Mouse (Mus musculus) naive thymus-derived CD4-positive, alpha-beta T cell, adult 2 months (primary cell): ENCODE data around the gene Pdlim3.
"Not testable (repeated sequence)": the region's sequence is repeated elsewhere in the genome, so short reads cannot be mapped to it uniquely, and the experiment has no call there.

Experiments
- DNase-seq: peaks from one replicate; pipeline ENCODE4 v3.0.0-alpha.2; 2011; ENCODE audit warnings: low read depth

The Pdlim3 gene

GRCm38 (mm10) chr8:45885202-45885685, at the start of gene Pdlim3:
Gene Pdlim3, plus strand, starts transcription at chr8:45885461.
- no peak for DNase-seq

DNA sequence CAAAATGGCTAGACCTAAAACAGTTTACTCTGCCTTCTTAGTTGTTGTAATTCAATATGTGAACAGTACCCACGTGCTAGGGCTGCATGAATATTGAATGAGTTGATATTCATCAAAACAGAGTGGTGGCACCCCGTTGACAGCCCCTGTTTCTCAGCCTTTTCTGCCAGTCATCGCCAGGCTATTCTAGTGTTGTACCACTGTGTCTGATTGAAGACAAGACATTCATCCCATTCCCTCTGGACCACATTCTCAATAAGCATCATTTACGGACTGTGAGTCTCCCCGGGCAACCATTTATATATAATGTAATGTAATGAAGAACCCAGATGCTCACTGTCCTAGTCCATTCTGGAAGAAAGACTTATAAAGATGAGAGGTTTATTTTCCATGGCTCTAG, 42.0 kb upstream of the Pdlim3 start:
- DNase-seq: no peak

GRCm38 (mm10) chr8:45844097-45844885, 41.0 kb upstream of the Pdlim3 start:
- no peak for DNase-seq

GRCm38 (mm10) chr8:45844911-45845481, 40.3 kb upstream of the Pdlim3 start:
- DNase-seq: no peak

DNA sequence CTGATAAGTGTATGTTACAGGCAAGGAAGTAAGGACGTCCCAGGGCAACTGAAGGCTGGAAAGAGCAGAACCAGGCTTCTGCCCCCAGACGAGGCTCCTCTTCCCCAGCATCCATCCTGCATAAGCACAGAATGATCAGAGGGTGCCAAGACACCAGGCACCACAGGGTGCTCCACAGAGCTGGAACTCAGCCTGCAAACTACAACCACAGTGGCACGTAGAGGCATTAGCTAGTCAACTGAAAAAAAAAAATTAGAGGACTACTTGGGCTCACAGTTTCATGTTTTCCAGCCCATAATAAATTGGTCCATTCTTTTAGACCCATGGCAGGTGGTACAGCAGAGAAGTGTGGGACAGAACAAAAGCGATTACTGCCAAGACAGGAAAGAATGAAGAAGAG, 39.4 kb upstream of the Pdlim3 start:
- no peak for DNase-seq

GRCm38 (mm10) chr8:45855118-45855517, 30.1 kb upstream of the Pdlim3 start:
- DNase-seq: no peak

DNA sequence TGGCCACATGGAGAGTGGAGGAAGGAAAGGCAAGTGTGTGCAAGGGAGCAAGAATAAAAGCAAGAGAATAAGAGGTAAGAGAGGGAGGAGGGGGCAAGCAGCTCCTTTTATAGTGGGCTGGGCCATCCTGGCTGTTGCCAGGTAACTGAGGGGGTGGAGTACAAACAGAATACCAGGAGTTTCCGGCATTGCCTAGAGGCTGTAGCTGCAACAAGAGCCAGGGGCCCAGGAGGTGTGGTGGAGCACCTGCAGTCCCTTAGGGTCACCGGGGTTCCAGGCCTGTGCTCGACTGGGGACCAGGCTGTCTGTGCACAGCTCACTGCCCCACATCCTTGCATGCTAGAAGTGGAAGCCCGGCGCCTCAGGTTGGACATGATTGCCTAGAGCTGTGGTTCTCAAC, 27.5 kb upstream of the Pdlim3 start:
- DNase-seq: no peak

- DNase-seq: no peak
These were observed 26.9 kb upstream of the Pdlim3 start for GRCm38 (mm10) chr8:45858391-45858790.

DNA sequence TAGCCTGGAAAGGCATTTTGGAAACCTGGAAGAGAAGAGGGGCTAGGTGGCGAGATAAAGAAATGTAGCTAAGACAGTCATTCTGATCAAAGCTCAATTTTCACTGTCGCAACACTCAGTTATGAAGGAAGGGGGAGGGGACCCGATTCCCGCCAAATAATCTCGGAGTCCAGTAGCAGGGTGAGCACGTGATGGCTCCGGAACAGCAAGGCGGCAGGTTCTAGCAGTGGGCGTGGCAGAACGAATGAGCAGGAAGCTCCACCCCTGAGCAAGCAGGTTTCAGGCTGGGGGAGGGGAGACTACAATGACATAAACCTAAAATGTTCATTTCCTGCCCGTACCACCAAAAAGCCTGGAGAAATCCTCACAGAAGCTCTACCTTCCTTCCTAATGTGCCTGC, 13.7 kb upstream of the Pdlim3 start:
- DNase-seq: not testable (repeated sequence)

GRCm38 (mm10) chr8:45872077-45872476, 13.2 kb upstream of the Pdlim3 start:
- DNase-seq: no peak

GRCm38 (mm10) chr8:45874945-45875626, 10.2 kb upstream of the Pdlim3 start:
- DNase-seq: no peak

- DNase-seq: no peak
These were observed 8.9 kb upstream of the Pdlim3 start for GRCm38 (mm10) chr8:45876397-45876796.

GRCm38 (mm10) chr8:45877680-45878079, 7.6 kb upstream of the Pdlim3 start:
- DNase-seq: no peak

GRCm38 (mm10) chr8:45880457-45880856, 4.8 kb upstream of the Pdlim3 start:
- no peak for DNase-seq

- DNase-seq: no peak
These were observed 3.5 kb upstream of the Pdlim3 start for GRCm38 (mm10) chr8:45881726-45882125.

GRCm38 (mm10) chr8:45883793-45884192, 1.5 kb upstream of the Pdlim3 start:
- no peak for DNase-seq

GRCm38 (mm10) chr8:45884552-45884951, 709 bp upstream of the Pdlim3 start:
- DNase-seq: no peak

- no peak for DNase-seq
These were observed 514 bp downstream of the Pdlim3 start for GRCm38 (mm10) chr8:45885775-45886174.

- no peak for DNase-seq
These were observed 4.5 kb downstream of the Pdlim3 start for GRCm38 (mm10) chr8:45889737-45890136.

DNA sequence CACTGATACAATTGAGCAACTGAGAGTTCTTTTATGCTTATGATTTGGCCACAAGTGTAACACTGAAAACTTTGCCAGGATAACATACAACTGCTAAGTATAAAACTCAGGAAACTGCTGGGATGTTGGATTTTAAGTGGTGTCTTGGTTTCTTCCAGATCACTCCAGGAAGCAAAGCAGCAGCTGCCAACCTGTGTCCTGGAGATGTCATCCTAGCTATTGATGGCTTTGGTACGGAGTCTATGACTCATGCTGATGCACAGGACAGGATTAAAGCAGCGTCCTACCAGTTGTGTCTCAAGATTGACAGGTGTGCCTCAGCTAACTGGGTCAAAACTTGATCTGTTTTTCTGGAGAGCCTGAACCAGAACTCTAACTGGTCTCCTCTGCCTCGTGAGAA, 11.3 kb downstream of the Pdlim3 start:
- no peak for DNase-seq

DNA sequence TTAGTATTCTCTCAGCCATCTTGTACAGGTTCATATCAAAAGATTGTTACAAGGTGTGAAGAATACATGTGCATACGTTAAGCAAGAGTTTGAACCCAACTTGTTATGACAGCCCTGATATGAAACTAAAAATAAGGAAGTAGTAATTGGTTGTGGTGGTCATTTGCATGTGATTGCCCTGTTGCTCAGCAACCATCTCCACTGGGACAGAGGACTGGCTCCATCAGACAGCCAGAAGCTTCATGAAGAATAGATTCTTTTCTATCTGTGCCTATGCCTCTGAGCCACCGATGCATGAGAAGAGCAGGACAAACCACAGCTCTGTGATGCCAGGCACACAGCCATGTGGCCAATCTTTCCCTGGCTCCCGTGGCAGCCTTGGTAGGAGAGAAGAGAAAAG, 14.5 kb downstream of the Pdlim3 start:
- DNase-seq: no peak

- no peak for DNase-seq
These were observed 16.4 kb downstream of the Pdlim3 start for GRCm38 (mm10) chr8:45901626-45902025.

GRCm38 (mm10) chr8:45903659-45904058, 18.4 kb downstream of the Pdlim3 start:
- DNase-seq: no peak
